Mouse (Mus musculus) cerebellum, adult 11-12 months (tissue): Measurements from ENCODE around the gene Ly6g6f.
A peak's percentile ranks its signal among the peaks of the same experiment; 100 is the strongest.
"Not testable (repeated sequence)": the region's sequence is repeated elsewhere in the genome, so short reads cannot be mapped to it uniquely, and the experiment has no call there.

ENCODE experiments used
- DNase-seq: peaks from one replicate; pipeline ENCODE4 v3.0.0; 2022

The Ly6g6f gene

DNA sequence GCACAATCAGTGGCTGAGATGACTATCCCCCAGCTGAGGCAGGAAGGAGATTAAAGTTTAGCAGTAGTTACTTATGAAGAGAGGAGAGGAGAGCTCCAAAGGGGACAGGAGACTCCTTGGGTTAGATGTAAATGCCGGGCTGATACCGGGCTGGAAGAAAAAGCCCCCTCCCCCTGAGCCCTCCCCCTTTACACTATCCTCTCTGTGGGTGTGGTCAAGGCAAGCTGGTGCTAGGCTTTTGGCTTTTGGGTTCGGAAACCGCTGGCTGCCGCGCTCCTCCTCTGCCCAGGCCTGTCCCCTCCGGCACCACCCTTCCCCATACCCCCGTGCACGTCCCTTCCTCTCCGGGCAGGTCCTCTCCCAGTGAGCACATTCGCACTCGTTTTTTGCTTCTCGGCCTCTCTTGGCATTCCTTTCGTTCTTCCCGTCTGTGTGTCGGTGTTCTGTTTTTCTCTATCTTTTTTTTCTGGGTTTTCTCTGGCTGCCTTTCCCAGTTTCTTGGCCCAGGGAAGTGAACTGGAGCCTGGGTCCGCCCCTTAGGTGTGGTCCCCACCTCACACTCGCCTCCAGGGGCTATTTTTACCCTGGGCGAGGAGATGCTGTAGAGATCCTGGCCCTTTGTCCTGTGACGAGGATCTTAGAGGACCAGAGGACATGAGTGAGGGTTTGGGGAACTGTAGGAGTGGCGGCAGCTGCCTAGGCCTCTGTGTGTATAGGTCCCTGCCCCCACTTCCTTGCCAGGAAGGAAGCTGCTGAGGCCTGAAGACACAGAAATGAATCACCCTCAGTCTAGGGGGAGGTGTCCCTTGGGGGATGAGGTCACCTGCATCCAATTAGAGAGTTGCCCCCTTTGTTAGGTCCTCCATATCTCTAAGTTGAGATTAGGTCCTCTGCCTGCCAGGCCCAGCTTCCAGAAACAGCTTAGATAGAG, 34.0 kb downstream of the Ly6g6f start:
- peak; percentile 63 for DNase-seq

DNA sequence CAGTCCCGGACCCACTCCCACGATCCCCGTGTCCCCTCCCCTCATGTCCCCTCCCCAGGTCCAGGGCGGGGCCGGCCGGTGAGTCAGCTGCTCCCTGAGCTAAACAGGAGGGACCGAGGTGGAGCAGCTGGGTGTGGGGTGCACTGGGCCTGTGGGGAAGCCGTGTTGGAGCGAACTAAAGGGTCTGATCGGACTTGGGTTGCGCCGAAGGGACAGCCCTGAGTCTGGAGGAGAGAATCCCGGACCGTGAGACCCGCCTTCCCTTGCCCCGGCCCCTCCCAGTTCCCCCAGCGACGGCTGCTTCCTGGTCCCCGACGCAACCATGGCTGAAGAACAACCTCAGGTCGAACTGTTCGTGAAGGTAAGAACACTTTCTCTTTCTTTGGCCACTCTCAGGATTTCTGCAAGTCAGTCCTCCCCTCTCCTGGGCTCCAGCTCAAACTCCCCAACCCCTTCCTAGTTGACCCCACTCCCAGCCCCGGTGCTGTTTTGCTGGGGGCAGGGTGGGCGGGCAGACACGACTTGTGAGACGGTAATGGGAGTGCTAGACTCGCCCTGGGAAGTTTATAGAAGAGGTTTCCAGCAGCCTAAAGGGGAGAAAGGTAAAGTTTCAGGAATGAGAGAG, 35.2 kb downstream of the Ly6g6f start:
- DNase-seq = peak; percentile 49

DNA sequence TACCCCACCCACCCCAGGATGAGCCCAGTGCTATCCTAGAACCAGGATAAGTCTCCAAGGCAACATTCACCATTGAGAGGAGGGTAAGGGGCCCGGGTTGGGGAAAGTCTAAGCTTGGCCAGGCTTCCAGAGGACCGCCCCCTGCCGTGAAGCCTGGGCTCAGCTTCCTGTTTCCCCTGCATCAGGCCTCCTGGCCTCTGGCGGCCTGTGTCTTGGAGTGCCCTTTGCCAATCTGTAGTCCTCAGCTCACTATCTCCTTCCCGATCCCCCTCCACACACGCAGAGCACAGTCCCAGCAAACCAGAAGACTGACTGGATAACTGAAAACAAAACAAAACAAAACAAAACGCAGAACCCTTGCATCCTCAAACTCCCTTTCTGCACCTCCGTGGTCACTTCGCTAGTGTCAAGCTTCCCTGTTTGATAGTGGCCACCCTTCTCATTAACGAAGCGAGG, 35.8 kb downstream of the Ly6g6f start, which contains the start of gene Clic1:
Gene Clic1, plus strand, starts transcription at position 406 of the 456 bp plus-strand sequence.
- DNase-seq = peak; percentile 38

DNA sequence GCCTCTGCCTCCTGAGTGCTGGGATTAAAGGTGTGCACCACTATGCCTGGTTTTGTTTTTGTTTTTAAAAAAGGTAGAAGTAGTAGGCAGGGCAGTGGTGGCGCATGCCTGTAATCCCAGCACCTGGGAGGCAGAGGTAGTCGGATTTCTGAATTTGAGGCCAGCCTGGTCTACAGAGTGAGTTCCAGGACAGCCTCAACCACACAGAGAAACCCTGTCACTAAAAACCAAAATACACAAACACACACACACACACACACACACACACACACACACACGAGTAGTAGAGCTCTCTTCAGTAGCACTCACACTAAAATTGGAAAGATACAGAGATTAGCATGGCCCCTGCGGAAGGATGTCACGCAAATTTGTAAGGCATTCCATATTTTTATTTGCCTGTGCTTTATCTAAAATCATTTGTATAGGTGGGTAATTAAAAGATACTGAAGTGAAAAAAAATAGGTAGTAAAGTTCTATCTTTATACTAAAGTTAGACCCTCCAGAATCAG, 36.4 kb downstream of the Ly6g6f start:
- DNase-seq = no peak

DNA sequence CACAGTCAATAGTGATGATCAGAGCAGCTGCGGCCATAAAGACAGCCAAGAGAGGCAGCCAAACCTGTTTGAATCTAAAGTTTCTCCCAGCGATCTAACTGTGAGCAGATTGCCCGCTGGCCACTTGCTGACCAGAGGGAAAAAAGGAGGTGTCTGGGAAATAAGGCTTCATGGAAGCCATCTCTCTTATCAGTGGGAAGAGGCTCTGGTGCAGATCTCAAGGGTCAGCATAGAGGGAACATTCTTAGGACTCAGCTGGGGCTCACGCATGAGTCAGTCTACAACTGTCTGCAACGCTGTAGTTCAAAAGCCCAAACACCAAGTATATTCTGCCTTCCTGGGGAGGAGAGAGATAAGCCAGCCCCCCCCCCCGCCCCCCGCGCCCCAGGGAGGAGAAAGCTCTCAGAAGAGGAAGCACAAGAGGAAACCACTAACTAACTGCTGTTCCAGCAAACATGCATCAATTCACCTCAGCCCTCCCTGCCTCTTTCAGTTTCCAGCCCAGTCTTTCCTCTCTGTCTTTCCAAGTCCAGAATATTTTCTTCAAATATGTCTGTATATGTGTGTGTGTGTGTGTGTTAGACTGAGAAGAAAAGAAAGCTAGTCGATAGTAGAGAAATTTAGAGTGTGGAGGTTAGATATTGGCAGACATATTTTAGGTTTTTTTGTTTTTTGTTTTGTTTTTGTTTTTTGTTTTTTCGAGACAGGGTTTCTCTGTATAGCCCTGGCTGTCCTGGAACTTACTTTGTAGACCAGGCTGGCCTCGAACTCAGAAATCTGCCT, 37.1 kb downstream of the Ly6g6f start:
- DNase-seq = no peak

DNA sequence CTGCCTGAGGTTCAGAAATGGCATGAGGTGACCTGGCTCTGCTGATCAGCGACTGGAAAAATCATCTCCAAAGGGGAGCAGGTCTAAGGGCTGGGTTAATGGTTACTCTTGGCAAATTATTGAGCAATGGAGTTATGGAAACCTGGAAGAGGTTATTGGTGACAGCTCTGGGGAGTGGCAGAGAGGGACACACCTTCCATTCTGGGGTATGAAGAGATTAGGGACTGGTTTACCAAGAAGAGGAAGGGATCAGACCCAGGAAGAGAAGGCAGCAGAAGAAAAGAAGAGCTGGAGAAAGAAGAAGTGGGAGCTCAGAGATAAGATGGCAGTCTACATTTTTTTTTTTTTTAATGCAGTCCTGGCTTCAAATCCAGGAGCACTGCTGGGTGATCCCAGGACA, 37.7 kb downstream of the Ly6g6f start:
- no peak for DNase-seq

DNA sequence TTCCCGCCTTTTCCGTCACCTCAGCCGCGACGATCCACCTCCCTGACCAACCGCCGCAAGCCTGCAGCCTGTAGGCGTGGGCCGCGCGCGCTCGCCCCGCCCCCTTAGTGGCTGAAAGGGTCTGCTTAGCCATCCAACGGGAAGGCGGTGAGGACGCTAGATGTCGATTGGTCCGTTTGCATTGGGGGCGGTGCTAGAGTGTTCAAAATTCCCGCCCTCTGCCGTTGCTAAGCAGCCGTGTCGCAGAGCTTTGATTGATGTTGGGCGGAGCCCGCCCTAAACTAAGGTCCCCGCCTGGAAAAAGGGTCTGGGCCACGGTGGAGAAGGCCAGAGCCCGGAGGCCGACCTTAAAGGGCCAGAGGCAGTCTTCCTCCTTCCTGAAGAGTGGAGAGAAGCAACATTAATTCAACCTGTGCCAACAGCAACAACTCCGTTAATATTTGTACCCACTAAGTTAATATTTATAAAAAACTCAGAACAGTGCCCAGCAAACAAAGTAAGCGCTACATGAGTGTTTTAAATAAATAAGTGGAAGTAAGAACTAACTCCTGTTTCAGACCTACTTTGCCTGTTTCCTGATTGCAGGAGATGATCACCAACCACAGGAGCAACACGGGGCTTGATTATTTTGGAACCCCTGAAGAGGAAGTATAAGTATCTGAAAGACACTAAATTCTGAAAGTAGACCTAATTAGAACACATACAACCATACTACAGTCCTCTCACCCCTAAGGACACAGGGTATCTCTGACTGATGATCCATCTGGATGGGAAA, 38.5 kb downstream of the Ly6g6f start, which contains the start of gene Msh5:
Gene Msh5, minus strand, starts transcription at position 65 of the 775 bp plus-strand sequence.
- peak; percentile 97 for DNase-seq

DNA sequence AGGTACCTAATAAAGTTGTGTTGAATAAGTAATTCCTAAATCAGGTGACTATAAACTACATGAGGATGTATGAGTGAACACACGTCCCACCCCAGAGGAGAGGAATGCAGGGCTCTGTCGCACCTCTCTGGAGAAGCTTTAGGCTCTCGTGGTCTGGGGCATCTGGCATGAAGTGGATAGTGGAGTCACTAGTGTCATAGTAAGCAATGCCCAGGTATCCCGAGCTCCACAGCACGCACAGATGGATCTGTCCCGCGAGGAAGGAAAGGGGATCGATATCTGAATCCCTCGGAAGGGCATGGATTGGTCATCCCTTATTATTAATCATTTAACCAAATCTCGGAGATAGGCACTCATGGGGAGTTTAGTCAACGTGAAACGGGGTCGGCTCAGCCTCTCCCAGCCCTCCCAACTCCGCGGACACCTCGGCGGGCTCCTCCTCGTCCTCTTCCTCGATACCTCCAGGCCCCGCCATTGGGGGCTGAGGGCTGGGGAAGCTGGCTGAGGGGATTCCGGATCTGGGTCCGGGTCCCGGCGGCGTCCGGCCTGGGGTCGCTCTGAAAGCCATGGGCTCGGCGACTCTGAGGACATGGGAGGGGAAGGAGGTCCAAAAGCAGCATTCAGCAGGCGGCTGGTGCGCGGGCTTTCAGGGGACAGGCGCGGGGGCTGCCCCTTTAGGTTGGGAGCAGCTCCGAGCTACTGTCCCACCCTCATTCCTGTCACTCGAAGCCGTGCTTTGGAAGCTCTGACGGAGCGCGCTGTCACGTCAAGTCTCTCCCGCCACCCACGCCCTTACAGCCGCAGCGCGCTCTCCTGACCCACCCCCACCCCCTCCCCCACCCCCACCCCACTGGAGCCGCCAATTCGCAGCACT, 39.4 kb downstream of the Ly6g6f start:
- no peak for DNase-seq

DNA sequence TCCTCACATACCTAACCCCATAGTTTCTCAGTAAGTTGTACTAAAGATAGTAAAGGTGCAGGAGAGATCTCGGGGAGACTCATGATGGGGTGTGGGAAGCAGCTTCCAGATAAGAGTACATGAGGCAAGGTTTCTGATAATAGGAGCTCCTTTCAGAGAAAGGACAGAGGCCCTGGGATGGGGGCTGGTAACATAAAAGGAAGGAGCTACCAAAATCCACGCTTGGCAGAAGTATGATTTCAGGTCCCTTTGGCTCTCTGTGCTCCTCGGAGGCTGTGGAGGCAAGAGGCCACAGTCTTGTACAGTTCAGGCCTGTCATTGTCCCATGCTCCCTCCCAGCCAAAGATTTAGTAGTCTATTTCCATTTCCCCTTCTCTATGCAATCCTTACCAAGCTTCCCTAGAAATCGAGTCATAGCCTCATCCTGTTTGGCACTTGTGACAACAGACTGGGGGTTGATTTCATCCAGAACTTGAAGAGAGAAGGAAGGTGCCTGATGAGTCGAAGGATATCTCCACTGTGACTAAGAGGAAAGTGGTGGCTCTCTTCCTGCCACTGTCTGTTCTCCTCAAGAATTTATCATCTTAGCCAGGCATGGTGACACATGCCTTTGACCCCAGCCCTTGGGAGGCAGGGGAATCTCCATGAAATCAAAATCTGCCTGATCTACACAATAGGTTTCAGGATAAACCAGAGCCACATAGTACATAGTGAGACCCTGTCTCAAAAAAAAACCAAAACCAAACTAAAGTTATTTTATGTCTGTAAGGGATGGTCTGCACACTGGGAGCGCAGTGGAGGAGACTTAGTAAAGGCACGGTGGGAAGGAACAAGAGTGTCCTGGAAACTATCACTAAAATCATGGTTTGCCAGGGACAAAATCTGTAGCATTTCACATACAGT, 40.3 kb downstream of the Ly6g6f start:
- DNase-seq = no peak

DNA sequence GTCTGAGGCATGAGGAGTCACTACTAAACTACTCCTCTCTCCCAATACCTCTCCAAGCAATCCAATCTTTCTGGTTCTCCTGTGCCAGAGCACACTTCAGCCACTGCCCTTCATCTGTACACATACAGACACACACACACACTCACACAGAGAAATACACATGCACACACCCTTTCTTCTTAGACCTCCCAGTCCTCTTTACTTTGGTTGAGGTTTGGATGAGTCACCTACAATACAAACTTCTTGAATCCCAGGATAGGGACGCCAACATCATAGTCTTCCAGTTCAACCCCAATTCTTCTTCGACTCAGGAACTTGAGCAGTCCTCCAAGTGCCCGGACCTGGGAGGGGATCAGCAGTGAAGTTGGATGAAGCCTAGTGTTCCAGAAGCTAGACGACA, 41.6 kb downstream of the Ly6g6f start:
- no peak for DNase-seq

DNA sequence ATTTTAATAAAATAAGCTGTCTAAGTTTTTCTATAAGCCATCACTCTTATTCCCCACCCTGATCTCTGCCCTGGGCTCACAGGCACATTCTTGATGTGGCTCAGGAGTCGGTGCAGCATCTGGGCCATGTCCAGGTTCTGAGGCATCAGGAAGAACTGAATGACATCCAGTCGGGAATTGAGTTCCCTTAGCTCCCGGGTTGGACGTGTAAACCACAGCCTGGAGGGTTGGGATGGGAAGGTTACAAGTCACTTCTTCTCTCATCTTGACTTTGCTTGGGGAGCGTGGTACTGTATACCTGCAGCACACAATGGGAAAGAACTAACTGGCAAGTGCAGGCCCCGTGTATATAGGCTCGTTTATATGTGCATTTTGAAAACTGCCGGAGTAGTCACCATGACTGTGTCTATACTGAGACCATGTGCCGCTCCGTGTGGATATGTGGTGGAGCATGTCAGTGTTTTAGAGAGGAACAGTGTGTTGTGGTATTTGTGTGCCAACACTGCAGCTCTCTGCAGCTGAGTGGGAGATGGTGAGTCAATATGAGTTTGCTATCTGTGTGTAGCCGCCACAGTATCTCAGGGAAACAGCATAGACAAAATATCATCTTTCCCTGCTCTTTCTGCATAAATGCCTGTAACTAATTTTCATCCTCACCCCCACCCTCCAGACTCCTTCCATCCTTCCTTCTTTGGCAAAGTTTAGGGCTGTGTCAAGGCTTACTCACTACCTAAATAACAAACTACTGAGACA, 46.1 kb downstream of the Ly6g6f start:
- no peak for DNase-seq

DNA sequence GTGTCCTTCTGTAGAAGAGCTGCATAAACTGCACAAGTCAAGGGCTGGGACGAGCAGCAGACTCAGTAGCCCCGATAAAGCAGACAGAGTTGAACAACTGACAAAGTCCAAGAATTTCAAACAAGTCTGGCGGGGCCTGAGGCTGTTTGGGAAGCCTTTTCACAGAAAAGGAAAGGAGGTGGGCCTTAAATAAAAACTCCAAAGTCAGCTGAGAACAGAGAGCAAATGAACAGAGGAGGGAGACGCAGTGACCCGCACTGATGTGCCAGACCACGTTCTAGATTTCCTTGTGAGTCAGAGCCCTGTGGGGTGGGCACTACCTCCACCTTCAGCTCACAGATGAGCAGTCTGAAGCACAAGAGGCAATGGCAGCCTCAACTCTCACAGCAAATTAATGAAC, 50.5 kb downstream of the Ly6g6f start:
- no peak for DNase-seq

DNA sequence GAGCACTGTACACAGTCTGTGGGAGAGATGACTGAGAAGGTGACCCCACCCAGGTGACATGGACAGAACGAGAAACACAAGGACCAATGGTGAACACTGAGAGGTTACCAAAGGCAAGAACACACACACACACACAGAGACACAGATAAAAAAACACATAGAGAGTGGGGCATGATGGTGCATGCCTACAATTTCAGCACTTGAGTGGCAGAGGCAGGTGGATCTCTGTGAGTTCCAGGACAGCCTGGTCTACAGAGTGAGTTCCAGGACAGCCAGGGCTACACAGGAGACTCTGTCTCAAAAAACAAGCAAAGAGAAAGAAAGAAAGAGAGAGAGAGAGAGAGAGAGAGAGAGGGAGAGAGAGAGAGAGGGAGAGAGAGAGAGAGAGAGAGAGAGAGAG, 51.7 kb downstream of the Ly6g6f start:
- not testable (repeated sequence) for DNase-seq

DNA sequence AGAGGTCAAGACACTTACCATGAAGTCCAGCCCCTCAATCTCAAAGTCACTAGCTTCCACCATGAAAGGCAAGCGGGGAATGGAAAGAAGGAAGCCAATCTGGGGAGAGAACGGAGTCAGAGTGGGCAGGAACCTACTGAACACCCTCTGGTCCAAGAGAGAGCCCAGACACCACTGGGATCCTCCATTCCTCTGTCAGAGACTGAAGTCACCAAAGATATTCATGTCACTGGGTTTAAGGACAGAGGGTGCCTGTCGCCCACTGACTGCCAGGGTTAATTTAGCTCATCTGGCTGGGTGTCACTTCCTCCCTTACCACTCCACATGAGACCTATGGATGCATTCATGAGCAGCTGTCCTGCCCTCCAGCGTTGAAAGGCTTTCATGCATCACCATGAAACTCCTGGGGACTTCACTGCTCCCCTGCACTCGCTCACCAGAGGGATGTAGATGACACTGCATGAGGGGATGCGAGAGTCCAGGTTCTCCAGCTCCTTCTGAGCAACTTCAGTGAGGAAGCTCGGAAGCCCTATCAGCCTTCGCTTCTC, 53.0 kb downstream of the Ly6g6f start:
- DNase-seq = no peak

DNA sequence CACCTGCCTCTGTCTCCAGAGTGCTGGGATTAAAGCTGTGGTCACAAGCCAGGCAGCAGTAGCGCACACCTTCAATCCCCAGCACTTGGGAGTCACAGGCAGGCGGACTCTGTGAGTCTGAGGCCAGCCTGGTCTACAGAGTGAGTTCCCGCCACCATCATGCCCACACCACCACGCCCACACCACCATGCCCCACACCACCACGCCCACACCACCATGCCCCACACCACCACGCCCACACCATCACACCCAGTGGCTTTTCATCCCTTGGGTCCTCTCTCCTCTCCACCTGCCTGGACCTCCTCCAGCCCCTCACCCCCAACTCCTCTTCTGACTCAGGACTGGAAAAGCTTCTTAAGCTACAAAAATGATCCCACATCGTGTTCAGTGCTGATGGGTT, 53.5 kb downstream of the Ly6g6f start:
- DNase-seq = no peak

DNA sequence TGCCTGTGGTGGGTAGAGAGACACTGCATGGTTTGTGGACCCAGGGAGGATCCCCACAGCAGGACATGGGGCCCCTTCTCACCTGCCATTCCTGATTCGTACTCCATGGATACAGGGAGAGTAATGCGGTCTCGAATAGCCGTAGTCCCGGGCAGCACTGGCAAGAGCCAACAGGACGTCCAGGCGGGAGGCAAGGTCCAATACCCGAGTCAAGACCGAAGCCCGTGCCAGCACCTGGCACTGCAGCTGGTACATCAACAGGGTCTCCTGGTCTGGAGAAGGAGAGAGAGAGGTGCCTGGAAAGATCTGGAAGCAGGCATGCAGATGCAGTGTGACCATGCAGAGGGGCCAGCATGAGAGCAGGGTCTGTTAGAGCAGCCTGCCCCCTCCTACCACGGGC, 54.1 kb downstream of the Ly6g6f start:
- DNase-seq = no peak
